Mouse (Mus musculus) spleen, adult 12 weeks (tissue): ENCODE measurements around the gene Notch2.

Source experiments
- DNase-seq: peaks from one replicate; pipeline ENCODE4 v3.0.0; 2022; ENCODE audit warnings: low spot score

Gene Notch2

GRCm38 (mm10) chr3:98052507-98053430, 39.4 kb downstream of the Notch2 start:
- DNase-seq = no peak

- DNase-seq = no peak
These were observed 40.5 kb downstream of the Notch2 start for GRCm38 (mm10) chr3:98053817-98054216.

- no peak for DNase-seq
These were observed 41.1 kb downstream of the Notch2 start for GRCm38 (mm10) chr3:98054334-98055007.

GRCm38 (mm10) chr3:98055008-98055345, 41.6 kb downstream of the Notch2 start:
- no peak for DNase-seq

- no peak for DNase-seq
These were observed 42.7 kb downstream of the Notch2 start for GRCm38 (mm10) chr3:98055808-98056728.

- DNase-seq = no peak
These were observed 43.6 kb downstream of the Notch2 start for GRCm38 (mm10) chr3:98056956-98057365.

- no peak for DNase-seq
These were observed 45.7 kb downstream of the Notch2 start for GRCm38 (mm10) chr3:98059076-98059475.

- no peak for DNase-seq
These were observed 47.8 kb downstream of the Notch2 start for GRCm38 (mm10) chr3:98060981-98061660.

GRCm38 (mm10) chr3:98061661-98062330, 48.5 kb downstream of the Notch2 start:
- no peak for DNase-seq

GRCm38 (mm10) chr3:98062591-98063185, 49.4 kb downstream of the Notch2 start:
- no peak for DNase-seq

GRCm38 (mm10) chr3:98063186-98063771, 50.0 kb downstream of the Notch2 start:
- no peak for DNase-seq

- DNase-seq = no peak
These were observed 50.5 kb downstream of the Notch2 start for GRCm38 (mm10) chr3:98063833-98064232.

GRCm38 (mm10) chr3:98065004-98065403, 51.7 kb downstream of the Notch2 start:
- DNase-seq = no peak

- DNase-seq = no peak
These were observed 53.1 kb downstream of the Notch2 start for GRCm38 (mm10) chr3:98066434-98066833.

- DNase-seq = no peak
These were observed 54.1 kb downstream of the Notch2 start for GRCm38 (mm10) chr3:98067413-98067812.

- DNase-seq = no peak
These were observed 54.6 kb downstream of the Notch2 start for GRCm38 (mm10) chr3:98067852-98068491.

GRCm38 (mm10) chr3:98069161-98069560, 55.8 kb downstream of the Notch2 start:
- DNase-seq = no peak

GRCm38 (mm10) chr3:98069856-98070255, 56.5 kb downstream of the Notch2 start:
- DNase-seq = no peak

GRCm38 (mm10) chr3:98072570-98072969, 59.2 kb downstream of the Notch2 start:
- no peak for DNase-seq

GRCm38 (mm10) chr3:98073545-98073944, 60.2 kb downstream of the Notch2 start:
- no peak for DNase-seq
